Mouse (Mus musculus) intestine, embryonic 14.5 days (tissue): ENCODE measurements around the gene Nrd1. TPM values are rescaled to one million over a fixed set of nuclear protein-coding genes. Genes with fewer than 3 reads are reported as not detected.

Experiments used
- ATAC-seq: fragments of 200-750 bp; cut with Nextera tagmentation; replicated peaks from 2 replicates; pipeline ENCODE4 v1.8.0; 2017; ENCODE audit warnings: low read depth, moderate number of reproducible peaks, moderate TSS enrichment, moderate library complexity; ENCODE audit not compliant: low FRiP score, low TSS enrichment
- DNase-seq: peaks from one replicate; pipeline ENCODE4 v3.0.0-alpha.2; 2018; ENCODE audit warnings: low spot score
- H3K27ac ChIP-seq: fragments of 300-500 bp; sonication (generic); 2 replicates; pipeline ENCODE4 v1.5.1; 2014; ENCODE audit warnings: low read depth, mild to moderate bottlenecking, control low read depth
- H3K27me3 ChIP-seq: fragments of 300-500 bp; sonication (generic); replicated peaks from 2 replicates; pipeline ENCODE4 v1.6.1; 2014; ENCODE audit warnings: low read length, control low read depth; ENCODE audit not compliant: control insufficient read depth, insufficient read depth
- H3K36me3 ChIP-seq: fragments of 300-500 bp; sonication (generic); 2 replicates; pipeline ENCODE4 v1.6.1; 2014; ENCODE audit warnings: low read length, control low read depth; ENCODE audit not compliant: control insufficient read depth, insufficient read depth
- H3K4me1 ChIP-seq: fragments of 300-500 bp; sonication (generic); replicated peaks from 2 replicates; pipeline ENCODE4 v1.6.1; 2014; ENCODE audit warnings: low read length, control low read depth, mixed read lengths; ENCODE audit not compliant: control insufficient read depth, insufficient read depth
- H3K4me2 ChIP-seq: fragments of 300-500 bp; sonication (generic); 2 replicates; pipeline ENCODE4 v1.6.1; 2014; ENCODE audit warnings: low read length
- H3K4me3 ChIP-seq: fragments of 300-500 bp; sonication (generic); 2 replicates; pipeline ENCODE4 v1.5.1; 2014; ENCODE audit warnings: low read depth, low read length, control low read depth, mixed read lengths
- H3K9ac ChIP-seq: fragments of 300-500 bp; sonication (generic); 2 replicates; pipeline ENCODE4 v1.6.1; 2014; ENCODE audit warnings: mild to moderate bottlenecking, low read length
- H3K9me3 ChIP-seq: fragments of 300-500 bp; sonication (generic); 2 replicates; pipeline ENCODE4 v1.6.1; 2016; ENCODE audit warnings: low read length, control low read depth; ENCODE audit not compliant: control insufficient read depth
- WGBS: fragments of 180-500 bp; shearing (Covaris S2); extraction: QIAGEN DNeasy Blood & Tissue Kit; methylation state at CpG from one replicate; pipeline ENCODE4 v1.1.7; 2014; 5-methylcytosine and 5-hydroxymethylcytosine counted together
- polyA plus RNA-seq: library from polyadenylated mRNA; unstranded; fragments of >200 nt; fragmentation: Nextera tagmentation; extraction: Ambion mirVana; gene quantifications from 2 replicates; pipeline ENCODE4 v1.2.1, GENCODE M21; 2014

The Nrd1 gene
- polyA plus RNA-seq, 1 experiment from 2014 or later, result 45.8 TPM

- no peak for ATAC-seq
- no peak overlapping the region for H3K27ac ChIP-seq
- peaks cover 89% of the 10 kb centered on the region for H3K36me3 ChIP-seq
- H3K4me3 ChIP-seq, result no peak overlapping the region
- no peaks in the 10 kb centered on the region for H3K27me3 ChIP-seq
- no peaks in the 10 kb centered on the region for H3K9me3 ChIP-seq
- no peak overlapping the region for H3K4me2 ChIP-seq
- H3K4me1 ChIP-seq, result no peaks in the 10 kb centered on the region
- WGBS, result 71% methylated on average over 4 of the region's 4 CpGs
- DNase-seq, result no peak
- no peak overlapping the region for H3K9ac ChIP-seq
Measured at GRCm38 (mm10) chr4:109042739-109043138, 42.3 kb downstream of the Nrd1 start.

- Histone ChIP-seq H3K9ac (no peak overlapping the region), H3K4me1 (no peaks in the 10 kb centered on the region), H3K27me3 (no peaks in the 10 kb centered on the region), H3K36me3 (peaks cover 91% of the 10 kb centered on the region), H3K9me3 (no peaks in the 10 kb centered on the region), H3K27ac (no peak overlapping the region), H3K4me2 (no peak overlapping the region), H3K4me3 (no peak overlapping the region)
- WGBS, result 72% methylated on average over 5 of the region's 5 CpGs
- DNase-seq, result no peak
- ATAC-seq, result no peak
Measured at GRCm38 (mm10) chr4:109043294-109043693, 42.8 kb downstream of the Nrd1 start.

- no peak for ATAC-seq
- peaks cover 90% of the 10 kb centered on the region for H3K36me3 ChIP-seq
Measured at GRCm38 (mm10) chr4:109043756-109044155, 43.3 kb downstream of the Nrd1 start.

GRCm38 (mm10) chr4:109048258-109048657 lies 47.8 kb downstream of the Nrd1 start:
- no peak overlapping the region for H3K27ac ChIP-seq
- no peaks in the 10 kb centered on the region for H3K4me1 ChIP-seq
- WGBS, result 67% methylated on average over 4 of the region's 4 CpGs
- no peak overlapping the region for H3K4me2 ChIP-seq
- H3K36me3 ChIP-seq, result peaks cover 92% of the 10 kb centered on the region
- H3K27me3 ChIP-seq, result no peaks in the 10 kb centered on the region
- no peak overlapping the region for H3K9ac ChIP-seq
- no peak for DNase-seq
- no peak overlapping the region for H3K4me3 ChIP-seq
- H3K9me3 ChIP-seq, result no peaks in the 10 kb centered on the region
- no peak for ATAC-seq

More at GRCm38 (mm10) chr4:109043756-109044155, 43.3 kb downstream of the Nrd1 start:
- no peaks in the 10 kb centered on the region for H3K9me3 ChIP-seq
- no peak overlapping the region for H3K9ac ChIP-seq
- H3K27me3 ChIP-seq, result no peaks in the 10 kb centered on the region
- 86% methylated on average over 5 of the region's 5 CpGs for WGBS
- H3K4me1 ChIP-seq, result no peaks in the 10 kb centered on the region
- no peak overlapping the region for H3K4me3 ChIP-seq
- no peak overlapping the region for H3K4me2 ChIP-seq
- no peak for DNase-seq
- H3K27ac ChIP-seq, result no peak overlapping the region

- no peak for ATAC-seq
- Histone ChIP-seq H3K9me3 (no peaks in the 10 kb centered on the region), H3K27ac (no peak overlapping the region), H3K4me2 (no peak overlapping the region), H3K27me3 (no peaks in the 10 kb centered on the region), H3K9ac (no peak overlapping the region), H3K36me3 (peaks cover 89% of the 10 kb centered on the region), H3K4me1 (no peaks in the 10 kb centered on the region), H3K4me3 (no peak overlapping the region)
- no peak for DNase-seq
- 40% methylated on average over 1 of the region's 1 CpGs for WGBS
Measured at GRCm38 (mm10) chr4:109052282-109052681, 51.8 kb downstream of the Nrd1 start.

- DNase-seq (no peak), ATAC-seq (no peak)
- no peaks in the 10 kb centered on the region for H3K27me3 ChIP-seq
- no peak overlapping the region for H3K27ac ChIP-seq
- no peak overlapping the region for H3K4me3 ChIP-seq
- no peaks in the 10 kb centered on the region for H3K9me3 ChIP-seq
- H3K4me2 ChIP-seq, result no peak overlapping the region
- H3K36me3 ChIP-seq, result peaks cover 91% of the 10 kb centered on the region
- H3K4me1 ChIP-seq, result no peaks in the 10 kb centered on the region
- no peak overlapping the region for H3K9ac ChIP-seq
- WGBS, result 89% methylated on average over 9 of the region's 9 CpGs
Measured at GRCm38 (mm10) chr4:109054003-109054402, 53.5 kb downstream of the Nrd1 start.

GRCm38 (mm10) chr4:109056351-109056750 lies 55.9 kb downstream of the Nrd1 start:
- H3K4me2 ChIP-seq, result no peak overlapping the region
- no peak overlapping the region for H3K27ac ChIP-seq
- 76% methylated on average over 7 of the region's 7 CpGs for WGBS
- DNase-seq (no peak), ATAC-seq (no peak)
- no peaks in the 10 kb centered on the region for H3K4me1 ChIP-seq
- H3K9me3 ChIP-seq, result no peaks in the 10 kb centered on the region
- H3K36me3 ChIP-seq, result peaks cover 92% of the 10 kb centered on the region
- H3K27me3 ChIP-seq, result no peaks in the 10 kb centered on the region
- no peak overlapping the region for H3K4me3 ChIP-seq
- no peak overlapping the region for H3K9ac ChIP-seq

GRCm38 (mm10) chr4:109057640-109058039 lies 57.2 kb downstream of the Nrd1 start:
- Histone ChIP-seq H3K27me3 (no peaks in the 10 kb centered on the region), H3K36me3 (peaks cover 94% of the 10 kb centered on the region), H3K27ac (no peak overlapping the region), H3K4me1 (no peaks in the 10 kb centered on the region), H3K9me3 (no peaks in the 10 kb centered on the region), H3K9ac (no peak overlapping the region), H3K4me2 (no peak overlapping the region), H3K4me3 (no peak overlapping the region)
- 91% methylated on average over 8 of the region's 8 CpGs for WGBS
- no peak for DNase-seq
- ATAC-seq, result no peak

GRCm38 (mm10) chr4:109059255-109059821 lies 58.9 kb downstream of the Nrd1 start:
- peaks cover 95% of the 10 kb centered on the region for H3K36me3 ChIP-seq
- no peaks in the 10 kb centered on the region for H3K27me3 ChIP-seq
- H3K9me3 ChIP-seq, result no peaks in the 10 kb centered on the region
- 83% methylated on average over 4 of the region's 4 CpGs for WGBS
- no peak for ATAC-seq
- no peak overlapping the region for H3K4me2 ChIP-seq
- H3K4me1 ChIP-seq, result no peaks in the 10 kb centered on the region
- no peak overlapping the region for H3K27ac ChIP-seq
- H3K9ac ChIP-seq, result no peak overlapping the region
- no peak for DNase-seq
- no peak overlapping the region for H3K4me3 ChIP-seq
